Mouse (Mus musculus): ENCODE data around the gene Gtf2f1. TPM values are rescaled to one million over a fixed set of nuclear protein-coding genes. Genes with fewer than 3 reads are reported as not detected.

The Gtf2f1 gene
- polyA plus RNA-seq, 1 experiment = 73.3 TPM

DNA sequence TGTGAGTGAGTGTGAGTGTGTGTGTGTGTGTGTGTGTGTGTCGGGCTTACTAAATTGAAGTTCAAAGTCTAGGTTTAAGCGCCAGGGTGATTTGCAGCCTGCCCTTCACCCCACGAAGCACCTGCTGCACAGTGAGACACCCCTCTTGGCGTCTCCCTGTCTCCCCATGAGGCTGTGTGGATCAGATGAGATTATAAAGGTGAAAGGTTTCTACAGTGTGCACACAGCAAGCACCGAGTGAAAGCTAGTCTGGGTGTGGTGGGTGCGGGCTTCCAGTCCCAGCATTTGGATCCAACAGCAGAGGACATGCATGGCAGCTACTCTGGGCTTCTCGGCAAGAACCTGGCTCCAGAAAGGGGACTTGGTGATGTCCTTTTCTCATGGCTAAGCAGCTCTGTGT, 30.0 kb downstream of the Gtf2f1 start:
- H3K4me1 ChIP-seq (ENCODE audit: control insufficient read depth, insufficient read depth, low read length) = no peaks in the 10 kb centered on the region
- TF ChIP-seq POLR2A (IDR thresholded peaks at IDR 0.05; ENCODE audit: extremely low read depth, insufficient read depth, low read length) = no peak
- TF ChIP-seq CTCF (IDR thresholded peaks at IDR 0.05; ENCODE audit: extremely low read depth, insufficient read depth, low read length) = no peak
- no peak overlapping the region for H3K4me3 ChIP-seq (ENCODE audit: insufficient read depth, low read length)
- no peak overlapping the region for H3K27ac ChIP-seq (ENCODE audit: insufficient read depth, low read length)

DNA sequence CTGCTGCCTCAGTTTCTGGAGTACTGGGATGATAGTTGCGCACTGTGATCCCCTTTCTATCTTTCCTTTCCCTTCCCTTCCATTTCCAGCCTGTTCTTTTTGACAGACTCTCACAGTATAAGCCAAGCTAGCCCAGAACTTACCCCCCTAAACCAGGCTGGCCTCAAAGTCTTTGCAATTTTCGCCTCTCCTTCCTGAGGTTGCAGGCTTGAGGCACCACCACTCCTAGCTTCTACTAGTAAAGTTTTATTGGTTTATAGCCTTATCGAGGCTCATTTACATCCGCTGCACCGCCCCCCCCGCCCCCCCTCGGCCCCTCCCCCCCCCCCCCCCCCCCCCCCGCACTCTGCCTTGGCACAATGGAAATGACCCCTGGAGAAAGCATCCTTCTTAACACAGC, 31.6 kb downstream of the Gtf2f1 start:
- H3K4me3 ChIP-seq (ENCODE audit: insufficient read depth, low read length) = no peak overlapping the region

DNA sequence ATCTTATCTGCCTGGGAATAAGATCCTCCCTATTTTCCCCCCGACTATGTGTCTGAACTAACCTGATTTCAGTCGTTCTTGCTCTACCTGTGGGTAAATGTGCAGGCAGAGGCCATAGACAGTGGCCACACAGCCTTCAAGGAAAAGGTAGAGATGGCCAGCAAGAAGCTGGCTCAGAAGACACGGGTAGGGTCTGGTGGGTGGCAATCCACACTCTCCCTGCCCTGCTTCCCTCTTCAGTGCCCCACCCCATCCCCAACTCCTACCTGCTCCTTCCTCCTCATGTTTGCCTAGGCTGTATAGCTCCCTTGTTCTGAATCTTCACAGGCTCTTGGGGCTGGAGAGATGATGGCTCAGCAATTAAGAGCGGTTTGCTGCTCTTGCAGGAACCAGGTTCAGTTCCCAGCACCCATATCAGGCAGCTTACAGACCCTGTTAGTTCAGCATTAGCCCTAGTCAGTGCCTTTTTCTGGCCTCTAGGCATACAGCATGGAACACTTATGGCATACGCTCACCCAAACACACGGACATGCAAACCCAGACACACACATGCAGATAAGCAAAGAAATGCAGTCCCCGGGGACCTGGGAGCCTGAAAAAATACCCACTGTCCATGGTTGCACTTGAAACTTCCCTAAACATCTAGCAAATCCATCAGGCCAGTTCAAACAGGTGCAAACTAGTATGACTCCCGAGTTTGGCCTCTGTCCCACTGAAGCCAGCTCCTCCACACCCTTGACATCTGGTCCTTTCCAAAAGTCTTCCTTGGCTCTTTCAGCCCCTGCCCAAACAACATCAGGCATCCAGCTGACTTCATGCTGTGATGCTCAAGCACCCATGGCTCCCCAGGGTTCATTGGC, 34.3 kb downstream of the Gtf2f1 start:
- Histone ChIP-seq H3K4me3 (ENCODE audit: insufficient read depth, low read length) (no peak overlapping the region), H3K27ac (ENCODE audit: insufficient read depth, low read length) (no peak overlapping the region), H3K4me1 (ENCODE audit: control insufficient read depth, insufficient read depth, low read length) (no peaks in the 10 kb centered on the region)
- TF ChIP-seq CTCF (IDR thresholded peaks at IDR 0.05; ENCODE audit: extremely low read depth, insufficient read depth, low read length) (no peak), POLR2A (IDR thresholded peaks at IDR 0.05; ENCODE audit: extremely low read depth, insufficient read depth, low read length) (no peak)

More for the DNA sequence above, 31.6 kb downstream of the Gtf2f1 start:
- Histone ChIP-seq H3K4me1 (ENCODE audit: control insufficient read depth, insufficient read depth, low read length) (no peaks in the 10 kb centered on the region), H3K27ac (ENCODE audit: insufficient read depth, low read length) (no peak overlapping the region)
- TF ChIP-seq CTCF (IDR thresholded peaks at IDR 0.05; ENCODE audit: extremely low read depth, insufficient read depth, low read length) (no peak), POLR2A (IDR thresholded peaks at IDR 0.05; ENCODE audit: extremely low read depth, insufficient read depth, low read length) (no peak)

DNA sequence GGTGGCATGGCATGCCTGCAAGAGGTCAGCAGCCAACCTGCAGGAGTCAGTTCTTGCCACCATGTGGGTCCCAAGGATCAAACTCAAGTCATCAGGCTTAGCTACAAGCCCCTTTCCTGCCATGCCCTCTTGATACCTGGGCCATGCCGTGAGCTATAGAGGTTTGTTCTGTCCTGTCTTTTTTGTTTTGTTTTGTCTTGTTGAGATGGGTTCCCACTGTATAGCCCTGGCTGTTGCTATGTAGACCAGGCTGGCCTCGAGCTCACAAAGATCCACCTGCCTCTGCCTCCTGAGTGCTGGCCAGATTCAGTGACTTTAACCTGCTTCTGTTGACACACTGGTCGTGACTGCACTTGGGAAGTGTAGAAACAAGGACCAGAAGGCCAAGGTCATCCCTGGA, 35.7 kb downstream of the Gtf2f1 start:
- no peak overlapping the region for H3K27ac ChIP-seq (ENCODE audit: insufficient read depth, low read length)
- TF ChIP-seq CTCF (IDR thresholded peaks at IDR 0.05; ENCODE audit: extremely low read depth, insufficient read depth, low read length) (no peak), POLR2A (IDR thresholded peaks at IDR 0.05; ENCODE audit: extremely low read depth, insufficient read depth, low read length) (no peak)
- H3K4me3 ChIP-seq (ENCODE audit: insufficient read depth, low read length) = no peak overlapping the region
- H3K4me1 ChIP-seq (ENCODE audit: control insufficient read depth, insufficient read depth, low read length) = no peaks in the 10 kb centered on the region

DNA sequence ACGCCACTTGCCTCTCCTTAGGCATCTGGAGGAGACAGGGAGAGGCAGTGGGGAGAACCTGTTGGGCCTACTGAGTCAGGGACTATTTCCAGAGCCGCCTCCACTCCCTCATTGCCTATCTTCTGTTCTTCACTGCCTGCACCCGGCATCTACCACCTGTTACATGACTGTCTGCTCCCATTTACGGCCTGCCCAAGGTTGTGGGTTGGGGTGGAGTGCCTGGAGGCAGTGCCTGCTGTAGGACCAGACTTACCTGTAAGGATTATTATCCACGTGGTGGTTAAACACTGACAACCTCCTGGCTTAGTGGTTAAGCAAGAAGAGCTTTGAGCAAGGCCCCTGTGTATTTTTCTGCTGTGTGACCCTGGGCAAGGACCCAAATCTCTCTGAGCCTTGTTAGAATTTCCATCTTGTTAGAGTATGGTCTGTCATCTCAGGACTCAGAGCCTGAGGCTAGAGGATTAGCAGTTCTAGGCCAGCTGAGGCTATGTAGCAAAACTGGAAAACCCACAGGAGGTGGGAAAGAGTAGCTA, 36.3 kb downstream of the Gtf2f1 start:
- TF ChIP-seq CTCF (IDR thresholded peaks at IDR 0.05; ENCODE audit: extremely low read depth, insufficient read depth, low read length) = no peak
- TF ChIP-seq POLR2A (IDR thresholded peaks at IDR 0.05; ENCODE audit: extremely low read depth, insufficient read depth, low read length) = no peak

DNA sequence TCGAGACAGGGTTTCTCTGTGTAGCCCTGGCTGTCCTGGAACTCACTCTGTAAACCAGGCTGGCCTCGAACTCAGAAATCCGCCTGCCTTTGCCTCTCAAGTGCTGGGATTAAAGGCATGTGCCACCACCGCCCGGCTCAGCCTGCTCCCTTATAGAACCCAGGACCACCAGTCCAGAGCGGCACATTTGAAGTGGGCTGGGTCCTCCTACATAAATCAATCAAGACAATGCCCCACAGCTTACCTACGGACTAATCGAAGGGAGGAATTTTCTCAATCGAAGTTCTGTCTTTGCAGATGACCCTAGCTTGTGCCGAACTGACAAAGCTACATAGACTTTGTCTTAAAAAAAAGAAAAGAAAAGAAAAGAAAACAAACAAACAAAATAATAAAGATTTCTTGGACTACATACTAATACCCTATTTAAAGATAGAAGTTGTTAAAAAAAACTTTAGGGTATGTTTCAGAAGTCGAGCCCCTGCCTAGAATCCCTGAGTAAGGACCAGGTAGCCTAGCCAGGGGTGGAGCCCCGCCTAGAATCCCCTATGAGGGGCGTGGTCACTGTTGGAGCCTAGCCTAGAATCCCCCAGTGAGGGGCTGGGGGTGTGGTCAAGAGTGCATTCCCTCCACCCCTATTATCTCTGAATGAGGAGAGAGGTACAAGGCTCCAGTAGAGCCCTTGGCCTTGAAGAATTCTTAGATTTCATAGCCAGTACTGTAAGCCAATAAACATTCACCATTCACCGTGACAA, 37.0 kb downstream of the Gtf2f1 start:
- no peak for TF ChIP-seq CTCF (IDR thresholded peaks at IDR 0.05; ENCODE audit: extremely low read depth, insufficient read depth, low read length)
- no peak for TF ChIP-seq POLR2A (IDR thresholded peaks at IDR 0.05; ENCODE audit: extremely low read depth, insufficient read depth, low read length)
- H3K4me3 ChIP-seq (ENCODE audit: insufficient read depth, low read length) = no peak overlapping the region
- no peak overlapping the region for H3K27ac ChIP-seq (ENCODE audit: insufficient read depth, low read length)
- H3K4me1 ChIP-seq (ENCODE audit: control insufficient read depth, insufficient read depth, low read length) = no peaks in the 10 kb centered on the region

More for the DNA sequence above, 36.3 kb downstream of the Gtf2f1 start:
- Histone ChIP-seq H3K27ac (ENCODE audit: insufficient read depth, low read length) (no peak overlapping the region), H3K4me1 (ENCODE audit: control insufficient read depth, insufficient read depth, low read length) (no peaks in the 10 kb centered on the region), H3K4me3 (ENCODE audit: insufficient read depth, low read length) (no peak overlapping the region)

DNA sequence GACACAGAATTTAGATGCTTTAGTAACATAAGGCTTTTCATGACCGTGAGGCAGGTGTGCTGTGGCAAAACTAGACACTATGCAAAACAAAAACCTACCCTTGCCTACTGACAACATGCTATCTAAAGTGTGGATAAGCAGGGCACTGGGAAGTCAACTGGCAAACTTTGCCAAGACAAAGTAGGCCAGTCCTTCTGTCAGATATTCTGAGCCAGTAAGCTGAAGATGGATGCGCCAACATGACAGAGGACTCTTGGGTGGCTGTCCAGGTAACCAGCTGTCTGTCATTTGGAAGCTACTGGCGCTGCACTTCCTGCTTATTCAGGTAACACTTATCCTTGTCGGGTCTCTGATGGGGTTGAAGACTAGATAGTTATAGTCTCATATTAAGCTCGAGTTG, 41.0 kb downstream of the Gtf2f1 start:
- H3K4me1 ChIP-seq (ENCODE audit: control insufficient read depth, insufficient read depth, low read length) = no peaks in the 10 kb centered on the region
- no peak overlapping the region for H3K27ac ChIP-seq (ENCODE audit: insufficient read depth, low read length)
- H3K4me3 ChIP-seq (ENCODE audit: insufficient read depth, low read length) = no peak overlapping the region
- TF ChIP-seq CTCF (IDR thresholded peaks at IDR 0.05; ENCODE audit: extremely low read depth, insufficient read depth, low read length) = no peak
- no peak for TF ChIP-seq POLR2A (IDR thresholded peaks at IDR 0.05; ENCODE audit: extremely low read depth, insufficient read depth, low read length)

DNA sequence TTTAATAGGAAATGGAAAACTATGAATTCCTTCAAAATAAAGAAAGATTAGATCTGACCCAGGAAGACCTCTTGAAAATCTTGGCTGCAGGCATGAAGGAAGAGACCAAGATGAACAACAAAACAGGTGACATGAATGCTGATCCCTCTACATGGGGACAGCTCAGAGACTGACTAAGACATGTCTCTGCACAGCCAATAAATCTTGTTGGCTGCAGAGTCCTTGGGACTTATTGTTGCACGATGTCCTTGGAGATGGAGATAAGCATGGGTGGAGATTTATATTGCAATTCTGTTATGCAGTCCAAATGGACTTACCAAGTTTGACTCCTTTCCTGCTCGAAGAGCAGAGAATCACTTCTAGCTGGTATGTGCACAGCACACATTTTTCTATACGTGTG, 41.8 kb downstream of the Gtf2f1 start:
- Histone ChIP-seq H3K4me1 (ENCODE audit: control insufficient read depth, insufficient read depth, low read length) (no peaks in the 10 kb centered on the region), H3K27ac (ENCODE audit: insufficient read depth, low read length) (no peak overlapping the region), H3K4me3 (ENCODE audit: insufficient read depth, low read length) (no peak overlapping the region)
- TF ChIP-seq CTCF (IDR thresholded peaks at IDR 0.05; ENCODE audit: extremely low read depth, insufficient read depth, low read length) (no peak), POLR2A (IDR thresholded peaks at IDR 0.05; ENCODE audit: extremely low read depth, insufficient read depth, low read length) (no peak)

DNA sequence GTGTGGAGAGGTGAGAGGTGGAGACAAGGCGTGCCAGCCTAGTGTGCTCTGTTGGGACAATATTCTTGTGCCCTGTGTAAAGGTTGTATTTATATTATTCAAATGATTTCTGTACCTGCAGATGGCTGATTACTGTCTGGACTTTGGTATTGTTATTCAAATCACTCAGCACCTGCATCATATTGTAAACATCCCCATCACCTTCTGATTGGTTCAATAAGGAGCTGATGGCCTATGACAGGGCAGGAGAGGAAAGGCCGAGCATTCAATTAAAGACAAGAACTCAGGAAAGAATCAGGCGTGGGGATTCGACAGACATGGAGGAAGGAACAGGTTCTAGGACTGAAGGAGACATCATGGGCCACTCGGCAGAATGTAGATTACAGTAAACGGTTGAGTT, 47.4 kb downstream of the Gtf2f1 start:
- no peaks in the 10 kb centered on the region for H3K4me1 ChIP-seq (ENCODE audit: control insufficient read depth, insufficient read depth, low read length)
- no peak overlapping the region for H3K27ac ChIP-seq (ENCODE audit: insufficient read depth, low read length)
- no peak overlapping the region for H3K4me3 ChIP-seq (ENCODE audit: insufficient read depth, low read length)
- TF ChIP-seq CTCF (IDR thresholded peaks at IDR 0.05; ENCODE audit: extremely low read depth, insufficient read depth, low read length) = no peak
- TF ChIP-seq POLR2A (IDR thresholded peaks at IDR 0.05; ENCODE audit: extremely low read depth, insufficient read depth, low read length) = no peak
